Comparison of ENCODE assay signal across 16 mouse cellular contexts in genomic region chr6:135331916-135332315, GRCm38 (mm10). TPM values are rescaled to one million over a fixed set of nuclear protein-coding genes. Genes with fewer than 3 reads are reported as not detected.
DNase-seq lines count a peak whose midpoint lies in the region; ATAC-seq lines count a peak whose summit lies in the region.
"Had no signal": no experiment of that assay in that cellular context is flagged by ENCODE, and none has a peak within 500 bp of the region (broad histone marks: within the 10 kb centered on the region; RNA-seq: fewer than 3 reads in every experiment).

No protein-coding gene starts in this region.

- no peaks in the 10 kb centered on the region for H3K36me3 ChIP-seq in heart, embryonic 15.5 days
- no peaks in the 10 kb centered on the region for H3K36me3 ChIP-seq in heart, embryonic 11.5 days (ENCODE audit: control insufficient read depth, insufficient read depth, low read length)
- H3K36me3 ChIP-seq in lung, embryonic 15.5 days = no peaks in the 10 kb centered on the region
- H3K36me3 ChIP-seq in stomach, embryonic 15.5 days = no peaks in the 10 kb centered on the region

- H3K4me1 ChIP-seq in heart, embryonic 15.5 days (replicated peaks) = peaks cover 9% of the 10 kb centered on the region
- H3K4me1 ChIP-seq in heart, embryonic 11.5 days (ENCODE audit: control insufficient read depth, insufficient read depth, low read length) = peaks cover 6% of the 10 kb centered on the region
- H3K4me1 ChIP-seq in lung, embryonic 15.5 days = peaks cover 27% of the 10 kb centered on the region
- peaks cover 24% of the 10 kb centered on the region; the same call in 1 of the 2 replicates for H3K4me1 ChIP-seq in stomach, embryonic 15.5 days

- H3K4me3 ChIP-seq in heart, embryonic 15.5 days = no peak overlapping the region
- H3K4me3 ChIP-seq in heart, embryonic 11.5 days (ENCODE audit: low read depth, low read length) = no peak overlapping the region
- H3K4me3 ChIP-seq in lung, embryonic 15.5 days = no peak overlapping the region
- H3K4me3 ChIP-seq in stomach, embryonic 15.5 days (replicated peaks) = no peak overlapping the region

- H3K9me3 ChIP-seq in heart, embryonic 15.5 days (replicated peaks) = no peaks in the 10 kb centered on the region
- no peaks in the 10 kb centered on the region for H3K9me3 ChIP-seq in heart, embryonic 11.5 days (replicated peaks; ENCODE audit: control insufficient read depth, low read length)
- no peaks in the 10 kb centered on the region for H3K9me3 ChIP-seq in lung, embryonic 15.5 days
- H3K9me3 ChIP-seq in stomach, embryonic 15.5 days = no peaks in the 10 kb centered on the region

- ATAC-seq in heart, embryonic 15.5 days (replicated peaks; ENCODE audit: insufficient number of reproducible peaks, insufficient read depth, low FRiP score, low read depth) = 0 out of 2 replicates have a peak, but pooled peaks have one; percentile 28
- no peak for ATAC-seq in heart, embryonic 11.5 days (replicated peaks; ENCODE audit: insufficient number of reproducible peaks, low FRiP score, low TSS enrichment)
- no peak for ATAC-seq in lung, embryonic 15.5 days (ENCODE audit: borderline replicate concordance, extremely low read depth, low FRiP score, low TSS enrichment)
- no peak for ATAC-seq in stomach, embryonic 15.5 days (ENCODE audit: insufficient read depth, low FRiP score, low read depth)

- no peaks in the 10 kb centered on the region for H3K27me3 ChIP-seq in heart, embryonic 15.5 days
- no peaks in the 10 kb centered on the region for H3K27me3 ChIP-seq in heart, embryonic 11.5 days (ENCODE audit: control insufficient read depth, insufficient read depth, low read length)
- no peaks in the 10 kb centered on the region for H3K27me3 ChIP-seq in lung, embryonic 15.5 days
- H3K27me3 ChIP-seq in stomach, embryonic 15.5 days (replicated peaks) = no peaks in the 10 kb centered on the region

- WGBS in heart, embryonic 15.5 days = 68% methylated on average over 4 of the region's 4 CpGs
- WGBS in heart, embryonic 11.5 days (ENCODE audit: insufficient replicate concordance) = 68% methylated on average over 4 of the region's 4 CpGs
- 80% methylated on average over 4 of the region's 4 CpGs for WGBS in lung, embryonic 15.5 days
- WGBS in stomach, embryonic 15.5 days = 82% methylated on average over 4 of the region's 4 CpGs

- H3K4me2 ChIP-seq in heart, embryonic 15.5 days = no peak overlapping the region
- no peak overlapping the region for H3K4me2 ChIP-seq in heart, embryonic 11.5 days
- H3K4me2 ChIP-seq in lung, embryonic 15.5 days = no peak overlapping the region
- no peak overlapping the region for H3K4me2 ChIP-seq in stomach, embryonic 15.5 days

- no peak overlapping the region for H3K27ac ChIP-seq in heart, embryonic 15.5 days
- H3K27ac ChIP-seq in heart, embryonic 11.5 days (ENCODE audit: low read depth, low read length) = no peak overlapping the region
- peak overlapping the region; percentile 79 for H3K27ac ChIP-seq in lung, embryonic 15.5 days
- H3K27ac ChIP-seq in stomach, embryonic 15.5 days = peak overlapping the region; percentile 23; the same call in 1 of the 2 replicates
- H3K27ac ChIP-seq: kidney, postnatal 0 days had no signal

- DNase-seq in lung, postnatal 25 days (ENCODE audit: low spot score) = no peak
- peak; percentile 28 to 66 for DNase-seq in layer of hippocampus, adult 18-20 months (ENCODE audit: low spot score in 2 of 2)
- DNase-seq in testis, postnatal 14 days (ENCODE audit: low spot score) = no peak
- DNase-seq in cerebellum, adult 9-11 months = no peak
- DNase-seq: adrenal gland, postnatal 25 days; cerebellum, adult 18-20 months; heart, postnatal 36 days; left cerebral cortex, postnatal 4 days; lung, postnatal 36 days; thymus, postnatal 36 days had no signal

- no peak overlapping the region for H3K9ac ChIP-seq in heart, embryonic 15.5 days
- no peak overlapping the region for H3K9ac ChIP-seq in heart, embryonic 11.5 days (ENCODE audit: low read depth, low read length)
- no peak overlapping the region for H3K9ac ChIP-seq in lung, embryonic 15.5 days
- no peak overlapping the region for H3K9ac ChIP-seq in stomach, embryonic 15.5 days

RNA-seq across cellular contexts. Expression of gene Pbp2, which starts 21.7 kb away (rescaled TPM):
- polyA plus RNA-seq in heart, embryonic 15.5 days (2015; fragmentation: Nextera tagmentation; extraction: Ambion mirVana) = 0.10 TPM in 1 of 2 replicates, not detected in the other
- not detected in 2 replicates for polyA plus RNA-seq in heart, embryonic 11.5 days (2014; fragmentation: Nextera tagmentation; extraction: Ambion mirVana)
- polyA plus RNA-seq in lung, embryonic 15.5 days (2015; fragmentation: Nextera tagmentation; extraction: Ambion mirVana) = 0.22 and 0.36 TPM in 2 replicates
- not detected for total RNA-seq in layer of hippocampus, adult 18-20 months (2021)
- polyA plus RNA-seq in stomach, embryonic 15.5 days (2015; fragmentation: Nextera tagmentation; extraction: Ambion mirVana) = 1.0 and 4.0 TPM in 2 replicates
- total RNA-seq: adrenal gland, postnatal 25 days; gastrocnemius, postnatal 14 days; heart, postnatal 36 days; left cerebral cortex, postnatal 4 days had no signal

RNA-seq across cellular contexts. Expression of gene Emp1, which starts 30.4 kb away (rescaled TPM):
- polyA plus RNA-seq in heart, embryonic 15.5 days (2015; fragmentation: Nextera tagmentation; extraction: Ambion mirVana) = 45.5 and 49.7 TPM in 2 replicates
- 7.7 and 10.0 TPM in 2 replicates for polyA plus RNA-seq in heart, embryonic 11.5 days (2014; fragmentation: Nextera tagmentation; extraction: Ambion mirVana)
- polyA plus RNA-seq in lung, embryonic 15.5 days (2015; fragmentation: Nextera tagmentation; extraction: Ambion mirVana) = 90.4 and 94.2 TPM in 2 replicates
- total RNA-seq in layer of hippocampus, adult 18-20 months (2021) = 1 to 10 TPM; 2.8 to 3.0 TPM
- polyA plus RNA-seq in stomach, embryonic 15.5 days (2015; fragmentation: Nextera tagmentation; extraction: Ambion mirVana) = 77.5 and 112 TPM in 2 replicates

Comparison
In these comparisons a context has a peak if more than half of its experiments do, and no peak if none do; other contexts are left out.
1. H3K27ac ChIP-seq: peak in lung, embryonic 15.5 days (single experiment) and stomach, embryonic 15.5 days (single experiment); none in heart, embryonic 15.5 days (single experiment) and heart, embryonic 11.5 days (single experiment).
2. DNase-seq: peak in layer of hippocampus, adult 18-20 months (2 of 2); none in lung, postnatal 25 days (single experiment), testis, postnatal 14 days (single experiment) and cerebellum, adult 9-11 months (single experiment).